Mouse (Mus musculus) bone marrow macrophage, adult 2 months (primary cell): Measurements from ENCODE around the gene Ap1m1.

ENCODE experiments used
- CTCF ChIP-seq: IDR thresholded peaks from 2 replicates; pipeline ENCODE4 v1.5.1; 2012; ENCODE audit warnings: low read depth, mild to moderate bottlenecking, low read length, moderate library complexity
- POLR2A ChIP-seq: IDR thresholded peaks from 2 replicates; pipeline ENCODE4 v1.6.1; 2012; ENCODE audit warnings: mild to moderate bottlenecking, low read depth, low read length, borderline replicate concordance

GRCm38 (mm10) chr8:72298928-72299327, 59.1 kb downstream of the Ap1m1 start:
- TF ChIP-seq CTCF (no peak), POLR2A (no peak)
